Mouse (Mus musculus): ENCODE data around the gene Surf1.
"Not testable (repeated sequence)": the region's sequence is repeated elsewhere in the genome, so short reads cannot be mapped to it uniquely, and the experiment has no call there.

The Surf1 gene

DNA sequence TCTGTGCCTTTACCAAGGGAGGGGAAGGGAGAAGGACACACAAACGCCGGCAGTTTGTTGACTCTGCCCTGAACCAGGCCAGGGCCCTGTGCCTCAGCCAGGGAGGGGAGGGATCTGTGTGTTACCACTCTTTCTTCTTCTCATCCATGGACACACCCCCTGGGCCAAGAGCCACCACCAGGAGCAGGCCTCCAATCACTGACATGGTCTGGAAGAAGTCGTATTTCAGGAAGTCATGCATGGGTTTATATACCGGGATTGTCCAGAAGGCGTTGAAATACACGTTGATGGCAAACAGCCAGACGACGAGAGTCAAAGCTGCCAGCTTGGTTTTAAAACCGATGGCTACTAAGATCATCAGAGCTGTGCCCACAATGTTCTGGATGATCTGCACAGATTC, 5.5 kb upstream of the Surf1 start:
- no peak for DNase-seq

DNA sequence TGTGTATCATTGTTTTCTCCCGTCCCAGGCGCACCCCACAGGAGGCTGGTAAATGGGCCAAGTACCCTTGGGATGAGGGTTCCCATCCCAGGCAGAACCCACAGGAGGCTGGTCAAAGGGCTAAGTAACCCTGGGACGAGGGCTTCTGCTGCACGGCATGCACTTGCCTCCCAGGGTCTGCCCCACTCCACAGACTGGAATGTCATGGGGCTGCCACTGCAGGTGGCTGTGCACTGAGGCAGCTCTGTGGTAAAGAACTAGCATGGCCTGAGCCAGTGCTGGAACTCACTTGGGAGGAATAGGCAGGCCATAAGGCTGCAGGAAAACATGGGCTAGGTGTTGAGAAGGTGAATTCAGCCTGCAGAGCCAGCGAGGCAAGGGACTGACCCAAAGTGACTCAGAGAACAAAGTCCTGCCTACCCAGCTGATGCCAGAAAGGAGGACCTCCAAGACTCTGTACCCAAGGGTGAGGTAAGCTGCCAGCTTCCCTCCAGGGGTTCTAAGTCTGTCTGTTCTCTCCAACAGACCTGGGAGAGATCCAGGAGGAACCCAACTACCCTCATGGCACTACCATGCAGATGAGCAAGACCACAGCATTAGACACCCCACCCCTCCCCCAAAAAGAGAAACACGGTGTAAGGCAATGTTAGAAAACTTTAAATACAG, 4.0 kb upstream of the Surf1 start:
- no peak for DNase-seq

DNA sequence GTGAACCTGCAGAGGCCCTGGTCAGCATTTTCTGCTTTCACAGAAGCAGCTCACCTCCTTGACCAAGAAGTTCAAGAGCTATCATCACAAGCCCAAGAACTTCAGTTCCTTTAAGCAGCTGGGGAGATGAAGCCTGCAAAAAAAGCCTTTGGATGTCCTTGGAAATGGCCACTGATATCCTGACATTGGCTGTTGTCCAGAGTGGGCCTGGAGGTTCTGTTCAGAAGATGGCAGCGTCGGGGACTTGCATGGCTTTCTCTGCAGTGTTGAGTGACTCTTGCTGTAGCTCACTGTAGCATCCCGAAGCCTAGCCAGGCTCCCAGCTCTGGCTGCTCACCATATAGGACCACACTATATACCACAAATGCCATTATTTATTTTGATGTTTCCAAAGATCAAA, 3.4 kb upstream of the Surf1 start:
- no peak for DNase-seq

GRCm38 (mm10) chr2:26916738-26917137, 408 bp upstream of the Surf1 start:
- DNase-seq = no peak

GRCm38 (mm10) chr2:26914148-26914941, 2.0 kb downstream of the Surf1 start:
- DNase-seq = no peak

DNA sequence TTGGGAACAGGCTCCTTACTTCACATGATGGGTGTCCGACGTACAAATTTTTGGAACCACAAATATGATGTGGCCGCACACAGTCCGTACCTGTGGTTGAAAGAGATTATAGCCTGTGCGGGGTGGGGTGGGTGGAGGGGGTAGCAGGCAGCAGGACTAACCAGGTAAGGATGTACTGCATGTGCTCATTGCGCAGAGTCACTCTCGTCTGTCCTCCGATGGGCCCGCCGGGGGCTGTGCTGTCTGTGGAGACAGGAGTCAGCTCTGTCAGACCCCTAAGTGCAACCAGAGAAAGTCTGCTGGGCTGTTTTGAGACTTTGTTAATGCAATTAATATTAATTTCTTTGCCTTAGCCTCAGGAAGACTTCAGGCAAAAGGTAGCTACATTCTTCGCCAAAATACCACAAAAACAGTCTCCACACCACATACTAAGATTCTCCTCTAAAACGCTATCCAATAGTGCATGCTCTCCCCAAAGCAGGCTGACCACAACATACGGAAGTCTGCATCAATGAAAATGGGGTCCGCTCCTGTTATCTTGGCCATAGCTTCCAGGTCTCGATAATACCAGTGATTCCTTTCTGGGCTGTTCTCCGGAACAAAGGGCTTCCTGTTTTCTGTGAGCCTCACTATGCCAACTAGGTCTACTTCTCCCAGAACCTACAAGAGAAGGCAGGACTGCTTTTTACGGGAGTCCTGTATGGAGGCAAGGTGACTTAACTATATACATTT, 2.7 kb downstream of the Surf1 start:
- DNase-seq = no peak

DNA sequence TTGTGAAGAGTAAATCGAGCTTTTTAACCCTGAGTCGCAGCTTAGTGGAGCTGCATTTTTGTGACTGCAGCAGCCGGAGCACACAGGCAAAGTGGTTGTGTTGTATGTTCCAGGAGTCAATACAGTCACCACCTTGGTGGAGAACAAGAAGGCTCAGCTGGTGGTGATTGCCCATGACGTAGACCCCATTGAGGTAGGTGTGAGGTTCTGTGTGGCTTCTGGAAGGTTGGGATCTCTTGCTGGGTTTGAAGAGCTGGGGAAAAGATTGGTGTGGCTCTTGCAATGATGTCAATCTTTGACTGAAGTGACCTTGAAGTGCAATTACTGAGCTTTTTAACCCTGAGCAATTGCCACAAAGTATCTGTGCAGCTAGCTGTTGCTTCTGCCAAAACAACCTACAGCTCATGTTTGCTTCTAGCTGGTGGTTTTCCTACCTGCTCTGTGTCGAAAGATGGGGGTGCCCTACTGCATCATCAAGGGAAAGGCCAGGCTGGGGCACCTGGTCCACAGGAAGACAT, 4.0 kb downstream of the Surf1 start:
- DNase-seq = no peak

DNA sequence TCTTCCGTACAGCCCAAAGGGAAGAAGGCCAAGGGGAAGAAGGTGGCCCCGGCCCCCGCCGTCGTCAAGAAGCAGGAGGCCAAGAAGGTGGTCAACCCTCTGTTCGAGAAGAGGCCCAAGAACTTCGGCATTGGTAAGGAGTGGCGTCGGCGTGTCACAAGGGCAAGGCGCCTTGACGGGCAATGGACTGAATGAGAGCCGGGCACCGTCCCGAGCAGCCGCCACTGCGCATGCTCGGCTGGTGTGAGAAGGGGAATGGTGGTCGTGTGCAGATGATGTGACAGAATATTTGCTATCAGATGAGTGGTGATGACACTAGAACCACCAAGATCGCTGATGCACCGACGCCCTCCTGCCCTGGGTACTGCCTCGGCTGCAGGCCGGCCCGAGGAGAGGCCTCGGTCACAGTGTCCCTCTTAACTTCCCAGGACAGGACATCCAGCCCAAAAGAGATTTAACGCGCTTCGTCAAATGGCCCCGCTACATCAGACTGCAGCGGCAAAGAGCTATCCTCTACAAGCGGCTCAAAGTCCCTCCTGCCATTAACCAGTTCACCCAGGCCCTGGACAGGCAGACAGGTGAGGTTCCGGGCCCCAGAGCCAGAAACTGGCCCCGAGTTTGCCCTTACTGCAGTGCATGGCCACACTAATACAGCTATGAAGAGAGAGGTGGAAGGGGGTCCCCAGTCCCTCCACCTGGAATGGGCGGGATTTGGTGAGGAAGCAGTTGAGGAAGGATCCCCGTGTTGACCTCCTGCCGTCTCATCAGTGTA, 5.2 kb downstream of the Surf1 start:
- DNase-seq = no peak

DNA sequence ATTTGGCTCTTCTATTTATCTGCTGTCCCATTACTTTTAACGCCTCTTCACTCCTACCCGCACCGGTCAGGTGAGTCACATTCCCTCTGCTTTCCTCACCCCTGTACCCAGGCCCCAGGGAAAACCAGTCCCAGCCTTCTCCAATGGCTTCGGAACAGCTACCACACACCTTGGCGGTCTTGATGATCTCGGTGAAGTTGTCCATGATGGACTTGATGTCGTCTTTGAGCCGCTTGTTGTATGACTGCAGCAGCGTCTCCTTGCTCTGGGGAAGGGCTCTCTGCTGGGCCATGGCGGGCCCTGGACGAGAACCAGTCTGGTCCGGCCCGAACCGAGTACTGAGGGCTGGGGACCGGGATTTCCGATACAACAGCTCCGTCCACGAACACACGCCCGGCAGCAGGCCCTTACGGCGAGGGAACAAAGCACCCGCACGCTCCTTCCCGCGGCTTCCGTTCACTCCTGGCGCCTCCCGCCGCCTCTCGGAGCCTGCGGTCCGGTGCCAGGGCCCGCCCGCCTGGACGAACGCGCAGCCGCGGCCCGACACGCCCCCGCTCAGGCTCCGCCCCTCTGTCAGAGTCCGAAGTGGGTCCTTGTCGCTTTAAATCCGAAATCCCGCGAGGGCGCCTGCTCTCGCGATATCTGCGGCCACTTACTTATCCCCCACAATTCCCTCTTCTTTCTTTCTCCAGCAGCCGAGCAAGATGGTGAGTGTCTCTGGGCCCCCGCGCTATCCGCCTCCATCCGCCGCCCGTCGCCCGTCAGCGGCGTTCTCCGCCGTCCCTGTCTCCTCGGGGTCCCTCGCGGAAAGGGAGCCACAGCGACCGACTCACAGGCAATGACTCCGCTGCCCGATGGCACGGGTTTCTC, 6.0 kb downstream of the Surf1 start, which contains the start of the genes Med22 and Rpl7a:
TSS of gene Med22 (minus strand) at position 554 of the 870 bp plus-strand sequence.
TSS of gene Rpl7a (plus strand) at position 641 of the 870 bp plus-strand sequence.
- peak; percentile 99 to 100 for DNase-seq

- DNase-seq = no peak
Measured at GRCm38 (mm10) chr2:26909387-26909784, 6.9 kb downstream of the Surf1 start.

DNA sequence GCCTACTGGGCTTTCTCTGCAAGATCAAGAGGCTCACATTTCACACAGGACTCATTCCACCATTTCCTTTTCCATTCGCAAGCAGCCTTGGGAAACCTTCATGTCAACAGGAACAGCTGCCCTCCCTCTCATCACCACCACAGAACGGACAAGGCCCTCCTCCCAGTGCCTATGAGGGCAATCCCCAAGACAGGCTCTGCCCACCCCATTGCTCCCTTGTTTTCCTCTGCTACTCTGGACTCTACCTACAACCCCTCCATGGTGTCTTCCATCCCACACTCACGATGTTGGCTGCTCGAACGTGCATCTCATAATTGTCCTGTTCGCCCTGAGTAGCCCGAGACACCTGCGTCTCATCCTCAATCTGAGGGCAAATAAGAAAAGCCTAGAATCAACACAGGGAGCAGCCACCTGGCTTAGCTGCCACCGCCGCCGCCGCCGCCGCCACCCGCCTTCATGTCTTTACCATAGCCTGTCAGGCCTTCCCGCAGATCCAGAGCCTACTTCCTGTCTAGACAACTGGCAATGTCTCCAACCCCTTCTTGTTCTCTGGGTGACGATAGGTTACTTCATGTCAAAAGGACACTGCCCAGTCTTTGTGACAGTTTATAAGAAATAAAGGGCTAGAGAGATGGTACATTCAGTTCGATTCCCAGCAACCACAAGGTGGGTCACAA, 7.5 kb downstream of the Surf1 start:
- DNase-seq = no peak

DNA sequence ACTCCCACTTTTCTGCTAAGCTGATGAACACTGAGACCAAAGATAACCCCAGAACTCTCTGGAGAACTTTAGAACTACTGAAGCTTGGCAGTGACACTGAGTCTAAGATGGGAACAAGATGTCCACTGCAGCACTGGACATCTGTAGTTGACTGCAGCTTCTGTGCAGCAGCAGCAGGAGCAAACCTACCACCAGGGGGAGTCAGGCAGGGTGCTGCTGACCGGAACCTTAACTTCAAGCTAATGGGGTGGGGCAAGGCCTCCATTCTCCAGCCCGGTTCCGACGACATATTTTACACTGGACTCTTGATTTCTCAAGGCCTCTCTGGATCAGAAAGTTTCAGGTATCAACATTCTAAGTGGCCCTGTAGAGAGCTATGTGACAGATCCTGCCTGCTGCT, 9.2 kb downstream of the Surf1 start:
- peak in 1 of 2 experiments; percentile 55 for DNase-seq

DNA sequence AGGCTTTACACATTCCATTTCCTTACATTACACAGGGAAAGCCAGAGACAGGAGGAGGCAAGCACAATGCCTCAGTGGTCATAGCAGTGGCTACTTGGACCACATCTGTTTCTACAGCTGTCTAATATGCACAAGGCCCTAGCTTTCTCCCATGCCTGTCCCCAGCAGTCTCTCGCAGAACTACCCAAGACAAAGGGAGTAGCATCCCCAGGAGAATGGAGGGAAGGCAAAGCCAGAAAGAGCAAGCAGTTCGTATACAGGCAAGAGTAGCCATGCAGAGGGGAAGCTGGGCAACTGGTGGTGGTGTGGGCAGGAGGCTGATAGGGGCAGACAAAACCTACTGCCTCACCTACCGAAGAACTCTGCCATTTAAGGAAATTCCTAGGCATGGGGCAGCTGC, 9.9 kb downstream of the Surf1 start:
- no peak for DNase-seq

DNA sequence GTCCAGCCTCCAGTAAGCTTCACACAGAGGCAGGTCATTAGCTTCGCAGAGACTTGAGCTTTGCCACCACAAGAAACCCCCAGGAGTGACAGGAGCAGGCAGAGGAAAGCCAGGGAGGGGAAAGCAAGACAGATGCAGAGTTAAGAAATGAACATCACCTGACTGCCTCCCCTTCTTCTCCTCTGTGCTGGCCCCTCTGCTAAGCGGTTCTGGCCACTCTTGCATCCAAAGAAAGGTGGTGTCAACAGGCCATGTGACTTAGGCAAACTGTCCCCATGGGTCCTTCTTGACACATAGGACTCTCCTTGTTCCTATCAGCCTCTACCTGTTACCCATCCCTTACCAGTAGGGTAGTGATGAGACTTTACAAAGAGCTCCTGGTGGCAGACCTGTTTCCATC, 10.4 kb downstream of the Surf1 start:
- no peak for DNase-seq

- DNase-seq = no peak
Measured at GRCm38 (mm10) chr2:26903311-26903710, 13.0 kb downstream of the Surf1 start.

DNA sequence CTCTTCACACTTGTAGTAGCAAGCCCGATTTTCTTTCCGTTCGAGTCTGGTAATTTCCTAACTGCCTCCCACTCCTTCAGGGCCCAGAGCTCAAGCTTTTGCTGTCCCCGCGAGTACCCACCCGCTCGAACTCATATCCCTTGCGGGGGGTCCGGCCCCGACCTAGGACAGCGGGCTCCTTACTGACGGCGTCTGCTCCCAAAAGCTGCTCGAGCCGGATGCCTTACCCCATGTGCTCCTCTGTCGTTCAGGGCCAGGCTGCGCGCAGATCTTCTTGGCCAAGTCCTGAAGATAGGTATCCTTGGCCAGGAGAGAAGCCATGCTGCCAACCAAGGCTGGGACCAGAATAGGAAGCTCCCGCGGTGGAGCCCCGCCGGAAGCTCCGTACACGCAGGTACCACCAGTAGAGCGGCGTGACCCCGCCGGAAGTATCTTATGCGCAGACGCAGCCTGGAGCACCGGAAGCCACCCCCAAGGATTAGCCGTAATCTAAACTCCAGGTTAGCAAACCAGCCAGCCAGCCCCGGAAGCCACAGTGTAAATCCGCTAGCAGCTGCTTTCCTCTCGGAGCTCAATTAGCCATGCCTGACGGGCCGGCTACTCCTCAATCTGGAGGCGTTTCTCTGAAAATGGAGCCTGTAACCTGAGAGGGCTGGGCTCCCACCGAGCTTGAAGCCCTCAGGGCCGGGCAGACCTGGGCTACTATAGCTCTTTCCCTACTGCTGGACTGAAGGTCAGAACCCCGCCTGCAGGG, 13.7 kb downstream of the Surf1 start, which contains the start of gene Surf6:
TSS of gene Surf6 (minus strand) at position 413 of the 754 bp plus-strand sequence.
- peak; percentile 88 to 92 for DNase-seq

DNA sequence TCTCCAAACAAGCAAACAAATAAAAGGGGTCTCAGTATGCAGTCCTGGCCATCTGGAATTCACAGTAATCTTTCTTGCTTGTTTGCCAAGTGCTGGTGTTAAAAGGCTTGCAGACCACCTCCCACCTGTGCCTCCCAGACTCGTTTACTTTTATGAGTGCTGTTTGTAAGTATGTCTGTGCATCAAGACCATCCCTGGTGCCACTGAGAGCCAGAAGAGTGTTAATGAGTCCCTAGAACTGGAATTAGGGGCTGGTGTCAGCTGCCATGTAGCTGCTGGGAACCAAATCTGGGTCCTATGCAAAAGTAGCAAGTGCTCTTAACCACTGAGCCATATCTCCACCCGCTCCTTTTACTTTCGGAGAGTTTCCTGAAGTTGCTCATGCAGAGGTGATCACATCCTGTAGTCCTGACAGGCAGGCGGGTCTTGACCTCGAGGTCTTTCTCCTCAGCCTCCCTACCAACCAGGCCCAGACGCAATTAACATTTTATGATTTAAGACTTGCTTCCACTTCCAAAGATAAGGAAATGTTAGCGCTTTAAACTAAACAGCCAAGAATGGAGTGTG, 14.4 kb downstream of the Surf1 start:
- DNase-seq = no peak

DNA sequence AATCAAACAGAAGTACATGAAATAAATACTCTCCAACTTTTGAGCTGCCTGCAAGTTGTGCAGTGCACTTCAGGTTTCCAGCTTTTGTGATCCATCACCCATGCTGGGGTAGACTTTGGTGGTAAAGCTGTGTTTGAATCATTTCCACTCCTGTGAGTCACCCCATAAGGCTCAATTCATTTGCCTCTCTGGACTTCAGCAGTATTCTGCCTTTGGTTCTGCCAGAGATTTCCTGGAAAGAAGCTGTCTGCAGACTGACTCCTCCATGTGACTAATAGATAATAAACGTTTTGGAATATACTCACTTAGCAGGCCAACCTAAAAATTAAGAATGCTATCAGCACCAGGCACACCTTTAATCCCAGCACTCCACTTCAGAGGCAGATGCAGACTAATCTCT, 15.6 kb downstream of the Surf1 start:
- DNase-seq = no peak

DNA sequence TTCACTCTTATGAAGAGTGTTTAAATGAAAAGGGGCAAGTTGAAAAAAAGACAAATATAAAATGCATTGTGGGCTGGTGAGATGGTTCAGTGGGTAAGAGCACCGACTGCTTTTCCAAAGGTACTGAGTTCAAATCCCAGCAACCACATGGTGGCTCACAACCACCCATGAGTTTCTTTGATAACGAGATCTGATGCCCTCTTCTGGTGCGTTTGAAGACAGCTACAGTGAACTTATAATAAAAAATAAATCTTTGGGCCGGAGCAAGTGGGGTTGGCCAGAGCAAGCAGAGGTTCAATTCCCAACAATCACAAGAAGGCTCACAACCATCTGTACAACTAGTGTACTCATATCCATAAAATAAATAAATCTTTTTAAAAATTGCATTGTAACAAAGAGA, 20.4 kb downstream of the Surf1 start:
- DNase-seq = no peak

DNA sequence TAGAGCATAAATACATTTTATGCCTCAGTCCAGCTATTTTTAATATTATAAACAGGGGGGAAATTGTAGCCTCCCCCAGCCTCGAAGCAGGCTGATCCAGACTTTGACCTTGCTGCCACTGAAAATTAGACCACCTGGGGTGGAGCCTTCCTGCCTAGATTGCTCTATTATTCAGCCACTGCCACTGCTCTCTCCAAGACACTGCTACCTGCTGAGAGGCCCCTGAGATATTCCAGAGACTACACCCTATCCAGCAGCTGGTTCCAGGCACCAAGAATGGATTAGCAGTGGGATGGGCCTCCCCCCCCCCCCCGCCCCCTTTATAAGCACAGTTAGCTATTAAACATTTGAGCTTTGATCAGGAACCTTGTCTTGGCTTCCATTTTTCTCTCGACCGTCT, 30.2 kb downstream of the Surf1 start:
- DNase-seq = not testable (repeated sequence)
